Mouse (Mus musculus): Measurements from ENCODE around the gene Ahdc1.

- TF ChIP-seq CTCF (IDR thresholded peaks at IDR 0.05; ENCODE audit: low read depth) (peak; percentile 55), EP300 (optimal IDR thresholded peaks at IDR 0.05) (no peak)
These were observed 54.9 kb downstream of the Ahdc1 start for GRCm38 (mm10) chr4:133065894-133066386.

Measured in stomach, postnatal 0 days (tissue).